Mouse (Mus musculus) forebrain, embryonic 16.5 days (tissue): ENCODE measurements around the gene Fam129a. TPM values are rescaled to one million over a fixed set of nuclear protein-coding genes. Genes with fewer than 3 reads are reported as not detected.
"Not testable (repeated sequence)": the region's sequence is repeated elsewhere in the genome, so short reads cannot be mapped to it uniquely, and the experiment has no call there.

Experiments
- ATAC-seq: fragments of 200-750 bp; cut with Nextera tagmentation; 2 replicates; pipeline ENCODE4 v1.8.0; 2017; ENCODE audit warnings: mild to moderate bottlenecking, moderate library complexity
- H3K27ac ChIP-seq: fragments of 300-500 bp; sonication (generic); 2 replicates; pipeline ENCODE4 v1.5.1; 2014; ENCODE audit warnings: low read length, control low read depth
- H3K27me3 ChIP-seq: fragments of 300-500 bp; sonication (generic); replicated peaks from 2 replicates; pipeline ENCODE4 v1.6.1; 2014; ENCODE audit warnings: low read length; ENCODE audit not compliant: control insufficient read depth, insufficient read depth
- H3K36me3 ChIP-seq: fragments of 300-500 bp; sonication (generic); 2 replicates; pipeline ENCODE4 v1.6.1; 2014; ENCODE audit not compliant: control insufficient read depth, insufficient read depth
- H3K4me1 ChIP-seq: fragments of 300-500 bp; sonication (generic); replicated peaks from 2 replicates; pipeline ENCODE4 v1.6.1; 2014; ENCODE audit warnings: low read length; ENCODE audit not compliant: control insufficient read depth, insufficient read depth
- H3K4me2 ChIP-seq: fragments of 300-500 bp; sonication (generic); 2 replicates; pipeline ENCODE4 v1.6.1; 2014; ENCODE audit warnings: mild to moderate bottlenecking, low read length, control low read depth
- H3K4me3 ChIP-seq: fragments of 300-500 bp; sonication (generic); replicated peaks from 2 replicates; pipeline ENCODE4 v1.5.1; 2014; ENCODE audit warnings: mild to moderate bottlenecking, low read length, control low read depth
- H3K9ac ChIP-seq: fragments of 300-500 bp; sonication (generic); replicated peaks from 2 replicates; pipeline ENCODE4 v1.6.1; 2014; ENCODE audit warnings: low read depth, low read length, control low read depth
- H3K9me3 ChIP-seq: fragments of 300-500 bp; sonication (generic); 2 replicates; pipeline ENCODE4 v1.6.1; 2016; ENCODE audit warnings: low read length; ENCODE audit not compliant: control insufficient read depth
- WGBS: fragments of 180-500 bp; shearing (Covaris S2); extraction: QIAGEN DNeasy Blood & Tissue Kit; methylation state at CpG from one replicate; pipeline ENCODE4 v1.1.7; 2014; 5-methylcytosine and 5-hydroxymethylcytosine counted together
- polyA plus RNA-seq: library from polyadenylated mRNA; unstranded; fragments of >200 nt; fragmentation: Nextera tagmentation; extraction: Ambion mirVana; gene quantifications from 2 replicates; pipeline ENCODE4 v1.2.1, GENCODE M21; 2015

Fam129a gene
- polyA plus RNA-seq, 1 experiment from 2014 or later = 0.68 TPM

- 0 out of 2 replicates have a peak, but pooled peaks cover 4% of the 10 kb centered on the region for H3K27me3 ChIP-seq
- no peak overlapping the region for H3K9ac ChIP-seq
- no peak overlapping the region for H3K4me3 ChIP-seq
- ATAC-seq = no peak
- H3K27ac ChIP-seq = no peak overlapping the region
- WGBS = 90% methylated on average over 4 of the region's 4 CpGs
- no peak overlapping the region for H3K4me2 ChIP-seq
- peaks cover 13% of the 10 kb centered on the region for H3K4me1 ChIP-seq
- H3K9me3 ChIP-seq = no peaks in the 10 kb centered on the region
- H3K36me3 ChIP-seq = no peaks in the 10 kb centered on the region
Measured at GRCm38 (mm10) chr1:151723771-151724170, 152.8 kb downstream of the Fam129a start.

GRCm38 (mm10) chr1:151725590-151725989 lies 154.6 kb downstream of the Fam129a start:
- WGBS = 91% methylated on average over 2 of the region's 2 CpGs
- no peaks in the 10 kb centered on the region for H3K9me3 ChIP-seq
- no peaks in the 10 kb centered on the region for H3K27me3 ChIP-seq
- H3K36me3 ChIP-seq = no peaks in the 10 kb centered on the region
- peaks cover 13% of the 10 kb centered on the region for H3K4me1 ChIP-seq
- H3K4me3 ChIP-seq = no peak overlapping the region
- no peak for ATAC-seq
- H3K9ac ChIP-seq = no peak overlapping the region
- no peak overlapping the region for H3K27ac ChIP-seq
- H3K4me2 ChIP-seq = no peak overlapping the region

- ATAC-seq = no peak
- Histone ChIP-seq H3K36me3 (no peaks in the 10 kb centered on the region), H3K4me2 (no peak overlapping the region), H3K27me3 (no peaks in the 10 kb centered on the region), H3K9ac (no peak overlapping the region), H3K4me3 (no peak overlapping the region), H3K27ac (no peak overlapping the region), H3K9me3 (no peaks in the 10 kb centered on the region), H3K4me1 (peaks cover 9% of the 10 kb centered on the region)
- 89% methylated on average over 6 of the region's 6 CpGs for WGBS
Measured at GRCm38 (mm10) chr1:151726358-151726757, 155.4 kb downstream of the Fam129a start.

GRCm38 (mm10) chr1:151728141-151728540 lies 157.2 kb downstream of the Fam129a start:
- H3K36me3 ChIP-seq = no peaks in the 10 kb centered on the region
- H3K9me3 ChIP-seq = no peaks in the 10 kb centered on the region
- ATAC-seq = no peak
- 95% methylated on average over 4 of the region's 4 CpGs for WGBS
- no peaks in the 10 kb centered on the region for H3K27me3 ChIP-seq
- no peak overlapping the region for H3K4me3 ChIP-seq
- no peak overlapping the region for H3K27ac ChIP-seq
- H3K4me2 ChIP-seq = no peak overlapping the region
- H3K9ac ChIP-seq = no peak overlapping the region
- no peaks in the 10 kb centered on the region for H3K4me1 ChIP-seq

GRCm38 (mm10) chr1:151737146-151737545 lies 166.2 kb downstream of the Fam129a start:
- no peak overlapping the region for H3K9ac ChIP-seq
- H3K27ac ChIP-seq = no peak overlapping the region
- no peaks in the 10 kb centered on the region for H3K27me3 ChIP-seq
- H3K36me3 ChIP-seq = no peaks in the 10 kb centered on the region
- no peaks in the 10 kb centered on the region for H3K4me1 ChIP-seq
- no peak overlapping the region for H3K4me3 ChIP-seq
- ATAC-seq = no peak
- H3K9me3 ChIP-seq = no peaks in the 10 kb centered on the region
- WGBS = 81% methylated on average over 2 of the region's 2 CpGs
- H3K4me2 ChIP-seq = no peak overlapping the region

GRCm38 (mm10) chr1:151741199-151741621 lies 170.2 kb downstream of the Fam129a start:
- no peaks in the 10 kb centered on the region for H3K4me1 ChIP-seq
- H3K4me2 ChIP-seq = no peak overlapping the region
- H3K9ac ChIP-seq = no peak overlapping the region
- no peak overlapping the region for H3K27ac ChIP-seq
- WGBS = 90% methylated on average over 7 of the region's 7 CpGs
- H3K9me3 ChIP-seq = no peaks in the 10 kb centered on the region
- H3K4me3 ChIP-seq = no peak overlapping the region
- H3K36me3 ChIP-seq = no peaks in the 10 kb centered on the region
- H3K27me3 ChIP-seq = no peaks in the 10 kb centered on the region
- no peak for ATAC-seq

GRCm38 (mm10) chr1:151749894-151750293 lies 178.9 kb downstream of the Fam129a start:
- 90% methylated on average over 2 of the region's 2 CpGs for WGBS
- H3K9ac ChIP-seq, H3K36me3 ChIP-seq, H3K9me3 ChIP-seq, H3K27me3 ChIP-seq, H3K27ac ChIP-seq, H3K4me3 ChIP-seq, H3K4me2 ChIP-seq, H3K4me1 ChIP-seq, ATAC-seq: not testable (repeated sequence)

- Histone ChIP-seq H3K36me3 (no peaks in the 10 kb centered on the region), H3K4me1 (peaks cover 9% of the 10 kb centered on the region), H3K9me3 (no peaks in the 10 kb centered on the region), H3K27me3 (no peaks in the 10 kb centered on the region), H3K4me3 (no peak overlapping the region), H3K4me2 (no peak overlapping the region), H3K27ac (no peak overlapping the region), H3K9ac (no peak overlapping the region)
- WGBS = 83% methylated on average over 4 of the region's 4 CpGs
- ATAC-seq = no peak
Measured at GRCm38 (mm10) chr1:151752946-151753345, 182.0 kb downstream of the Fam129a start.

- Histone ChIP-seq H3K27ac (no peak overlapping the region), H3K27me3 (no peaks in the 10 kb centered on the region), H3K4me2 (no peak overlapping the region), H3K4me1 (peaks cover 9% of the 10 kb centered on the region), H3K36me3 (no peaks in the 10 kb centered on the region), H3K9me3 (no peaks in the 10 kb centered on the region), H3K4me3 (no peak overlapping the region), H3K9ac (no peak overlapping the region)
- no peak for ATAC-seq
- WGBS = 82% methylated on average over 8 of the region's 8 CpGs
Measured at GRCm38 (mm10) chr1:151753374-151753929, 182.5 kb downstream of the Fam129a start.

GRCm38 (mm10) chr1:151754028-151754489 lies 183.1 kb downstream of the Fam129a start:
- H3K27ac ChIP-seq = no peak overlapping the region
- no peak for ATAC-seq
- peak overlapping the region; percentile 57 for H3K4me2 ChIP-seq
- no peaks in the 10 kb centered on the region for H3K9me3 ChIP-seq
- no peak overlapping the region; the same call in 1 of the 2 replicates for H3K9ac ChIP-seq
- H3K4me3 ChIP-seq = peak overlapping the region; percentile 92; the same call in 1 of the 2 replicates
- no peaks in the 10 kb centered on the region for H3K36me3 ChIP-seq
- H3K27me3 ChIP-seq = no peaks in the 10 kb centered on the region
- WGBS = 84% methylated on average over 10 of the region's 10 CpGs
- H3K4me1 ChIP-seq = peaks cover 9% of the 10 kb centered on the region
